Mouse (Mus musculus): Measurements from ENCODE around the gene Sash1.
A peak's percentile ranks its signal among the peaks of the same experiment; 100 is the strongest.
"Not testable (repeated sequence)": the region's sequence is repeated elsewhere in the genome, so short reads cannot be mapped to it uniquely, and the experiment has no call there.

Gene Sash1

DNA sequence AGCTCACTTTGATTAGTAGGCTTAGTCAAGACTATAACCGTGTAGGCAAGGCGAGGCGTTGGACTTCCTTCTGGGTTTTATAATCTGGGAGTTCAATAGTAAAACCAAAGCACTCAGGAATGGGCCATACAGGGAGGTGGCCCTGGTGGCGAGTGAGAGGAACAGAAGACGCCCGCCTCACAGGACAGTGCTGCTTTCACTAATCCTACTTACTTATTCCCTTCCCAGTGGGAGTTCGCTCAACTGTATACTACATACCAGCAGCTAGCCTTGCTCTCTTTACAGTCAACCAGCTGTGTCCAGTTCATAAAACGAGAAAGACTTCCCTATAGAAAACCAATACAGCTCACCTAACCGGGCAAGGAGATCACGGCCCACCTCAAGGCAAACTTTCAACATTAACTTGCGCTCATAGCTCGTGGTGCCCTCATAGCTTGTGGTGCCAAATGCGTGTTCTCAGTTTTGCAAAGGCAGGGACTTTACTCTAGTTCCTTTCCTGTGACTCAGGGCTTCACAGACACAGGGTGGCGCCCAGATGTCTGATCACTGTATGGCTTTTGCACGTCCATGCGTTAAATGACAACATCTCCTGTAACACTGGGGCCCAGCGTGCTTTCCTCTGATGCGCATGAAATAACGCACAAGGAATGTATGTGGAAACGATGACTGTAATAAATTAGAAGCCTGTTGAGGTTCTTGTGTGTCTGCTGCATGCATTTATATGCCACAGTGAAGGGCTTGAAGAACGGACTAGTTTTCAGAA is 138.2 kb downstream of the Sash1 start:
- DNase-seq, result no peak

- no peak for DNase-seq
These were observed 139.7 kb downstream of the Sash1 start for GRCm38 (mm10) chr10:8746082-8746696.

- peak; percentile 8 for DNase-seq
These were observed 143.0 kb downstream of the Sash1 start for GRCm38 (mm10) chr10:8742872-8743271.

- no peak for DNase-seq
These were observed 144.4 kb downstream of the Sash1 start for GRCm38 (mm10) chr10:8741505-8741904.

GRCm38 (mm10) chr10:8740797-8741196 is 145.1 kb downstream of the Sash1 start:
- DNase-seq, result no peak

DNA sequence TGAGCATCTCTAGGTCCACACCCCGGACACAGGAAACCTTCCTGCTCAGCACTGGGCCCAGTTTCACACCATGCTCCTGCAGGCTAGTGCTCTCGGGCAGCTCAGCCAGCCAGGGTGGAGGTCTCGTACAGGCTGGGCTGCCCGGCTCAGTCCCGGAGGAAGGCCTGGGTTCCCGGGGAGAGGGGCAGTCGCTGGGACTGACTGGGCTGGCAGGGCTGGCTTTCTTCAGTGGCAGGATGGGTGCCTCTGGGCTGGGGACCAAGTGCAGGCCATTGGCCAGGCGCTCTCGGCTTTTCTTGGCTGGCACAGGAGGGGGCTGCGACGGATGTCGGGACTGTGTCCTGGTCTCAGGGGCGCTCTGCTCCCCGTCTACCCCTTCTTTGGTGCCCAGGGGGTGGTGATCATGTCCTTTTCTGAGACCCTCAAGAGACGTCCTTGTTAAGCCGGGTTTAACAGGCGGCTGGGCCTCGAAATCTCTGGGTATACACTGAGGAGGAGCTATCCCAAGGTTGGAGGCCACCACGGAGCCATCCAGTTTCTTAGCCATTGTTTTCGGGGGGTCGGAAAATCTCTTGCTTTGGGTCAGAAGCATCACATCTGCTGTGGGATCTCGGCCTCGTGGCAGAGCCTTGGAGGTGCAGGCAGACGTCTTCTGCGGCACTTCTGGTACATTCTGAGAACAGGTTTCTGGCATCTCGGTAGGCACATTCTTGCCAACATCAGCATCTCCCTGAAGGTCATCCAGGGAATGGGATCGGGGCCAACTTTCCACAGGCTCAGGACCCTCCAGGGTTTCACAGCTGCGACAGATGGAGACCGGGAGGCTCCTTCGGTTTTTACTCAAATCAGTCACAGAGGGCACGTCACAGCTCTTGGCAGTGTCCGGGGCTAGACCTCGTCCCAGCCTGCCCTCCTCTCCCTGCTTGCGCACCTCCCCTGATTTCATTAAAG is 156.2 kb downstream of the Sash1 start:
- no peak for DNase-seq

DNA sequence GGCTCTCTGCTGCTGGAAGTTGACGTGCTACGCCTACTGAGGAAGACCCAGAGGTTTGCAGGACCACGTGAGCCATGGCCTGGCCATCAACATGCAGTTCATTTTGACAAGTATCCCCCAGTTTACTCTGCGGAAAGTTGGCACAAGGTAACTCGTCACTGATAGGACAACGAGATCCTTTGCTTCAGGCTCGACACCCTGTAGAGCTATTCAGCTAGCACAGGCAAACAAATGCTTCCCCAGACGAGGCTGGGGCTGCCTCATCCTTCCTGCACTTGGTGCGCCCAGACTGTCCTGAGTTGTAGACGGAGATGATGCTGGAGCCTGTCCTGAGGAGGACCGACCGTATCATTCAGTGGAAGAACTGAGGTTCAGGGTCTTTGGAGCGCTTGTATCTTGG is 166.5 kb downstream of the Sash1 start:
- DNase-seq, result no peak

GRCm38 (mm10) chr10:8718831-8719230 is 167.0 kb downstream of the Sash1 start:
- no peak for DNase-seq

DNA sequence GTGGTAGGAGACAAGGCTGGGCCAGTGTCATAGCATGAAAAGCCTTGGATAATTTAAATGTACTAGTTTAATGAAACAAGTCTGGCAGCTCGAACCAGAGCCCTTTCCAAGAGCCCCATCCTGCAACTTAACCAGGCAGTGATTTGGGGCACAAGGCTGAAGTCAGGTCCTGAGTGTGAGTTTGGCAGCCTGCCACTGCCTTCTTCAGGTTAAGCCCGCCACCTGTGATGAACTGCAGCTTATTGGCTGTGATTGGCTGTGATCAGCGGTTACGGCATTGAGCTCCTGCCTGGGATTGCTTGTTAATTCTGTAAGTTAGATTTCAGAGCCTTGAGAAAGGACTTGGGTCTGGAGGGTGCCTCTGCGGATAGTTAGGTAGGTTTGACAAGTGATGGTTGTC is 168.7 kb downstream of the Sash1 start:
- DNase-seq, result no peak

DNA sequence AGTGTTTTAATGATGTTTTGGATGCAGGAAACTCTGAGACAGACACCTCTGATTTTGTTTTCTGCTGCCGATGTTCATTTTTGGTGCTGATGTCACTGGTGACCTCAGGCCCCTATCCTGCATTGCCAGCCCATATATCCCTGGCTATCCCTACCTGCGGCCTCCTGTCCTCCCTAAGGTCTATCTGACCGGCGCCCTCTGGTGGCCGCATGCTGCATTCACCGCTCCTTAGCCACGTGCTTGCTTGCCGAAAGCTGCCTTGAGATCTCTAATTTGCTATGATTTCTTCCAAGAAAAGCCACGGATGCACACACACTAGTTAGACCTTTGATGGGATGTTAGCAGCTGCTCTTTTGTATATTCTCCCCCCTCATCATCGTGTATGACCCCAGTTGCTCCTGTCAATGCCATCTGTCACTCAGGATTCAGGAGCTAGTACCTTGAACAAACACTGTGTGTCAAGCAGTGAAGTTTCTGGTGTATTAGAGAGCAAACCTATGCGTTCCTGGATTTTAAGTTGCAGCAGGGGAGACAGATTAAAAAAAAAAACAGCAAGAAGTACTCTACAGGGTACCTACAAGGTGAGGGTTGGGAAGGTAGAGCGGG is 170.1 kb downstream of the Sash1 start:
- peak; percentile 54 for DNase-seq

GRCm38 (mm10) chr10:8696636-8697035 is 189.2 kb downstream of the Sash1 start:
- DNase-seq, result not testable (repeated sequence)

GRCm38 (mm10) chr10:8693996-8694500 is 191.8 kb downstream of the Sash1 start:
- DNase-seq, result no peak

- DNase-seq, result no peak
These were observed 192.3 kb downstream of the Sash1 start for GRCm38 (mm10) chr10:8693561-8693960.

DNA sequence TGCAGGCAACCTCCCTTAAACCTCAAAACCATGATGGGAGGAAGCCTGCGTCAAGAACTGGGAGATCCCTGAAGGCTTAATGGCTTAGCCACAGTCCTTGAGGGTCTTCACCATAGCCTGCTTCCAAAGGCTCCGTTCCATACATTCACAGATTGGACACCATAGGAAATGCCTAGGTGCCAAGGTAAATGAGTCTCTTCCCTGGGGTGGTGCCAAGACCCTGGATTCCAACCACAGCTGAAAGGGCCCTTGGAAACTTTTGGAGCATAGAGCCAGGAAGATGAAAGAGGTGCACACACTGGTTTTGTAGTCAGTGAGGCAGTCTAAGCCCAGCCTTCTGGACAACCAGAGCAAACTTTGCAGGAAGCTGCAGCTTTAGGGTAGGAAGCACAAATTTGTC is 193.3 kb downstream of the Sash1 start:
- no peak for DNase-seq

GRCm38 (mm10) chr10:8686219-8686618 is 199.7 kb downstream of the Sash1 start:
- no peak for DNase-seq

DNA sequence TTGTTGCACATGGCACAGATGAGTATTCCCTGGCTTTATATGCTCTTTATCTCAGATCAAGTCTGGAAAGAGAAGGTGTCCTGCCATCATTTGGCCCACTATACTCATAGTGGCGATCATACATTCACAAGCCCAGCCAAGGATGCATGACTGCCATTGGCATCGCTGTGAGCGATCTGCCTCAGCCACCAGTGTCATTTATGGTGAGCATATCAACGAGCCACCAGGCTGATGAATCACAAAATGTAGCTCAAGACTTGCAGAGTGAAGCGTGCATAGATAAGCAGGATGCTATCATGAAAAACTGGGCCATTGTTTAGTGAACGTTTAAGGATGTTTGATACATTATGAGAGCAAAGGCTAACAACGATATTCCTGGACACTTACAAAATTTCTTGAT is 200.6 kb downstream of the Sash1 start:
- no peak for DNase-seq

- DNase-seq, result peak; percentile 19
These were observed 203.0 kb downstream of the Sash1 start for GRCm38 (mm10) chr10:8682900-8683299.

DNA sequence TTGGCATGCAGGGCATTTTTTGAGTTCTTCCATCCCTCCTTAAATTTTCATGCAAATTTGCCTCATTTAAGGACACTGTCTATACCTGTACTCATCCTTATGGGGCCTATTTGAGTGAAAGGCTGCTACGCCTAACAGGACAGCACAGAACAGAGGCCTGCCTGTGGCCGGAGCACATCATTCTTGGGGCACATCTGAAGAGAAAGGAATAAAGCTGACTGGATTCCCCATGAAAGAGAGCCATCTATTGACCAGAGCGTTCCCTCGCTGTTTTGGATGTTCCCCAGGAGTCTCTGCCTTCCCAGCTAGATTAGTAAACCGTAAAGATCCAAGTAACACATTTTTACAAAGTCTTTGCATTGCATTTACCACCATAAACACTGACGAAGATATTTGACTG is 203.5 kb downstream of the Sash1 start:
- DNase-seq, result no peak

DNA sequence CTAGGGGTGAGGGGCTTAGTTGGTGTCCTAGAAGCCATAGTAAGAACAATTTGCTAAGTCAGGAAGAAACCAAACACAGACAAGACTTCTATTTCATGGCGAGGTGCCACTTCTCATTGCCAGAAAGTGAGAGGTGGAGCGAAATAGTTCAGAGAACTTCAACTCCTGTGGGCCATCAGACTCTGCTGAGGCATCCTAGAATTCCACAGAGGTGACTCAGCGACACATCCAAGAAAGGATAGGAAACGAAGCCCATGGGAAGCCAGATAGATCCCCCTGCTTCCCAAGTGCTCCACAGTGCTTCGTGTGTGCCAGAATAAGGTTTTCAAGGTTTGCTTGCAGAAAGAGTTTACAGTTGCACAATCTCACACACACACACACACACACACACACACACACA is 209.1 kb downstream of the Sash1 start:
- no peak for DNase-seq

Measured in cerebellum, adult 11 months (tissue).